Mouse (Mus musculus): ENCODE data around the gene Hmga1. TPM values are rescaled to one million over a fixed set of nuclear protein-coding genes. Genes with fewer than 3 reads are reported as not detected.

Gene Hmga1
- polyA plus RNA-seq (2014; fragmentation: Nextera tagmentation; extraction: Ambion mirVana): 354 and 406 TPM in 2 replicates

- no peaks in the 10 kb centered on the region for H3K9me3 ChIP-seq (ENCODE audit: control insufficient read depth, low read length)
- DNase-seq (ENCODE audit: low spot score, missing footprints) (peak; percentile 100), ATAC-seq (ENCODE audit: low FRiP score) (peak; percentile 79)
- peak within 1 kb of the TSS; percentile 76 for H3K4me2 ChIP-seq
- H3K9ac ChIP-seq (ENCODE audit: low read length): peak within 1 kb of the TSS; percentile 94
- H3K4me3 ChIP-seq (ENCODE audit: low read depth, low read length): peak within 1 kb of the TSS; percentile 95
- H3K27ac ChIP-seq (ENCODE audit: low read depth, low read length): peak within 1 kb of the TSS; percentile 95
- peaks cover 41% of the 10 kb centered on the region for H3K4me1 ChIP-seq (ENCODE audit: control insufficient read depth, insufficient read depth, low read length)
- H3K36me3 ChIP-seq (ENCODE audit: control insufficient read depth, insufficient read depth, low read length): no peaks in the 10 kb centered on the region
- 1% methylated on average over 73 of the region's 79 CpGs for WGBS
- H3K27me3 ChIP-seq (ENCODE audit: control insufficient read depth, insufficient read depth, low read length): no peaks in the 10 kb centered on the region
These were observed at the start of gene Hmga1 for GRCm38 (mm10) chr17:27556315-27557011. Hmga1 (plus strand) TSS chr17:27556497.

GRCm38 (mm10) chr17:27506871-27507590 is 49.3 kb upstream of the Hmga1 start:
- H3K27ac ChIP-seq (ENCODE audit: low read depth, low read length): no peak overlapping the region
- peaks cover 16% of the 10 kb centered on the region for H3K27me3 ChIP-seq (ENCODE audit: control insufficient read depth, insufficient read depth, low read length)
- ATAC-seq (ENCODE audit: low FRiP score): no peak

GRCm38 (mm10) chr17:27507591-27507945 is 48.7 kb upstream of the Hmga1 start:
- Histone ChIP-seq H3K4me1 (ENCODE audit: control insufficient read depth, insufficient read depth, low read length) (peaks cover 51% of the 10 kb centered on the region), H3K36me3 (ENCODE audit: control insufficient read depth, insufficient read depth, low read length) (no peaks in the 10 kb centered on the region), H3K4me2 (no peak overlapping the region), H3K27me3 (ENCODE audit: control insufficient read depth, insufficient read depth, low read length) (peaks cover 21% of the 10 kb centered on the region), H3K9me3 (ENCODE audit: control insufficient read depth, low read length) (no peaks in the 10 kb centered on the region), H3K27ac (ENCODE audit: low read depth, low read length) (no peak overlapping the region), H3K9ac (ENCODE audit: low read length) (no peak overlapping the region), H3K4me3 (ENCODE audit: low read depth, low read length) (no peak overlapping the region)
- ATAC-seq (ENCODE audit: low FRiP score): no peak
- 87% methylated on average over 7 of the region's 7 CpGs for whole genome bisulfite sequencing
- DNase-seq (ENCODE audit: low spot score, missing footprints): no peak

More at GRCm38 (mm10) chr17:27506871-27507590, 49.3 kb upstream of the Hmga1 start:
- H3K4me1 ChIP-seq (ENCODE audit: control insufficient read depth, insufficient read depth, low read length): peaks cover 51% of the 10 kb centered on the region
- no peak overlapping the region for H3K4me2 ChIP-seq
- no peak overlapping the region for H3K4me3 ChIP-seq (ENCODE audit: low read depth, low read length)
- no peaks in the 10 kb centered on the region for H3K36me3 ChIP-seq (ENCODE audit: control insufficient read depth, insufficient read depth, low read length)
- DNase-seq (ENCODE audit: low spot score, missing footprints): no peak
- 82% methylated on average over 7 of the region's 7 CpGs for WGBS
- no peaks in the 10 kb centered on the region for H3K9me3 ChIP-seq (ENCODE audit: control insufficient read depth, low read length)
- H3K9ac ChIP-seq (ENCODE audit: low read length): no peak overlapping the region

GRCm38 (mm10) chr17:27508002-27508401 is 48.3 kb upstream of the Hmga1 start:
- no peaks in the 10 kb centered on the region for H3K9me3 ChIP-seq (ENCODE audit: control insufficient read depth, low read length)
- no peak overlapping the region for H3K9ac ChIP-seq (ENCODE audit: low read length)
- H3K4me3 ChIP-seq (ENCODE audit: low read depth, low read length): no peak overlapping the region
- no peak overlapping the region for H3K27ac ChIP-seq (ENCODE audit: low read depth, low read length)
- DNase-seq (ENCODE audit: low spot score, missing footprints) (no peak), ATAC-seq (ENCODE audit: low FRiP score) (no peak)
- peaks cover 47% of the 10 kb centered on the region for H3K4me1 ChIP-seq (ENCODE audit: control insufficient read depth, insufficient read depth, low read length)
- WGBS: 53% methylated on average over 12 of the region's 12 CpGs
- no peaks in the 10 kb centered on the region for H3K36me3 ChIP-seq (ENCODE audit: control insufficient read depth, insufficient read depth, low read length)
- peaks cover 24% of the 10 kb centered on the region for H3K27me3 ChIP-seq (ENCODE audit: control insufficient read depth, insufficient read depth, low read length)
- no peak overlapping the region for H3K4me2 ChIP-seq

DNA sequence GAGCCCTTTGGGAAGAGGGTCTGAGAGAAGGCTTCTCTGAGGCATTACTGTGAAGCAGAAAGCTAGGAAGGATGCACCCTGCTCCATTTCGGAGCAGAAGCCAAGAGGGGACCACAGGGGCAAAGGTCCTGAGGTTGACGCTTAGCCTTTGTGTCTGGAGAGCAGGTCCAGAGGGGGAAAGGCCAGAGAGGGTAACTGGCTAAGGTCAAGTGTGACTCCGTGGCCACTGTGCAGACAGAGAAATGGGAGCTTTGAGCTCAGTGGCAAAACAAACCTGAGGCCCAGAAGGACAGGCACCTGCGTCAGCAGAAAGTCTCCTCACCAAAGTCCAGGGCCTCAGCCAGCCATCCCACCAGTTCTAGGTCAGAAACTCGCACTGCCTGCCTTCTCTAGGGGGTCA is 47.8 kb upstream of the Hmga1 start:
- Histone ChIP-seq H3K27me3 (ENCODE audit: control insufficient read depth, insufficient read depth, low read length) (peaks cover 29% of the 10 kb centered on the region), H3K27ac (ENCODE audit: low read depth, low read length) (no peak overlapping the region), H3K4me3 (ENCODE audit: low read depth, low read length) (no peak overlapping the region), H3K9ac (ENCODE audit: low read length) (no peak overlapping the region), H3K4me2 (no peak overlapping the region), H3K9me3 (ENCODE audit: control insufficient read depth, low read length) (no peaks in the 10 kb centered on the region), H3K4me1 (ENCODE audit: control insufficient read depth, insufficient read depth, low read length) (peaks cover 47% of the 10 kb centered on the region), H3K36me3 (ENCODE audit: control insufficient read depth, insufficient read depth, low read length) (no peaks in the 10 kb centered on the region)
- 50% methylated on average over 5 of the region's 5 CpGs for WGBS
- DNase-seq (ENCODE audit: low spot score, missing footprints) (no peak), ATAC-seq (ENCODE audit: low FRiP score) (no peak)

DNA sequence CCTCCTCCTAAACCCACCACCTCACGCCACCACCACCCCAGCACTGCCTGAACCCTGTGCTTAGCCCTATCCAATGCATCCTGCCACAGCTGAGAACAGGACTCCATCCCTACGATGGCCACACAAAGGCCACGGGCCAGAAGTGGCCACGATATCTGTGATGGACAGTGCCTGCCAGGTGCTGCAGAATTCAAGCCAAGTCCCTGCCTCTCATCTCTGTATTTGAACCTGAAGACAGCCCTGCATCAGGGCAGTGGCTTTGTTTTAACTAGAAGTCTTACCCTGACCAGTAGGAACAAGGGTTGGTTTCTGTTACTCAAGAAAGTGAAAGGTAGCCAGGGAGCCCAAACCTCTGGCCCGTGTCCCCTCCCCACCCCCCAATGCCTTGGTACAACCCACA is 47.2 kb upstream of the Hmga1 start:
- Histone ChIP-seq H3K4me3 (ENCODE audit: low read depth, low read length) (no peak overlapping the region), H3K9ac (ENCODE audit: low read length) (no peak overlapping the region), H3K4me2 (no peak overlapping the region), H3K27me3 (ENCODE audit: control insufficient read depth, insufficient read depth, low read length) (peaks cover 34% of the 10 kb centered on the region), H3K4me1 (ENCODE audit: control insufficient read depth, insufficient read depth, low read length) (peaks cover 52% of the 10 kb centered on the region), H3K36me3 (ENCODE audit: control insufficient read depth, insufficient read depth, low read length) (no peaks in the 10 kb centered on the region), H3K9me3 (ENCODE audit: control insufficient read depth, low read length) (no peaks in the 10 kb centered on the region), H3K27ac (ENCODE audit: low read depth, low read length) (no peak overlapping the region)
- DNase-seq (ENCODE audit: low spot score, missing footprints) (no peak), ATAC-seq (ENCODE audit: low FRiP score) (no peak)
- 80% methylated on average over 5 of the region's 5 CpGs for WGBS

DNA sequence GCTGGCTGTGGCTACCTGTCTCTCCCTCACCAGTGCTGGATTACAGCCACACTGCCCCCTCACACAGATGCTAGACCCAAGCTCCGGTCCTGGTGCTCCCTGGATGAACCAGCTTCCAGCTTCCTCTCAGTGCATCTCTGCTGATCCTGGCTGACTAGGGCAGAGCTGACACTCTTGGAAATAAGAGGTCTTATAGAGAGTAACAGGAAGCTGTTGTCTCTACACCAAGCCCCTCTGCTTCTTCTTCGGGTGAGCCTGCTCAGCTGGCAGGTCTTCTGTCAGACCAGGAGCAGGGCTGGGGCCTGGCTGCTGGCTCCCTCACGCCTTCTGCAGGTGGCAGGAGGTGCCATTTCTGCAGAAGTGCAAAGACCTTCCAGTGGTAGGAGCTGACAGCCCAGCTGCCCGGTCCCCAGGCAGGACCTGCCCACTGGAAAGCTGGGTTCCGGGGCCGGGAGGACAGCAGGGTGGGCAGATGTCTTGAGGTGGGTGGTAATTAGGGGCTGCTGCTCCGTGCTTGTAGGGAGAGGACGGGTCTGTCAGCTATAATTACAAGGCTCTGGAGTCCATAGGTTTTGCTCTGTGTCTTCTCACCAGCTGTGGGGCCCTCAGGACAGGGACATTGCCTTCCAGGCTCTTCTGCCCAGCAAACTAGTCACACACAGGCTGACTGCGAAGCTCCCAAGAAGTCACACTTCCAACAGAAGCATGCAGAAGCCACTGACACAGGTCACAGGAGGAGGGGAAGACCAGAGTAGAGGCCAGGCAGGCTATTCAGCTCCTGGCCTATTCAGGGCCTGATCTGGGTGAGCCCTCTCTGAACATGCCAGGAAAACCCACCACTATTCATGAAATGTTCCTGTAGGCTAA is 45.8 kb upstream of the Hmga1 start:
- DNase-seq (ENCODE audit: low spot score, missing footprints) (no peak), ATAC-seq (ENCODE audit: low FRiP score) (no peak)
- Histone ChIP-seq H3K27me3 (ENCODE audit: control insufficient read depth, insufficient read depth, low read length) (peaks cover 45% of the 10 kb centered on the region), H3K9me3 (ENCODE audit: control insufficient read depth, low read length) (no peaks in the 10 kb centered on the region), H3K36me3 (ENCODE audit: control insufficient read depth, insufficient read depth, low read length) (no peaks in the 10 kb centered on the region), H3K4me3 (ENCODE audit: low read depth, low read length) (no peak overlapping the region), H3K4me1 (ENCODE audit: control insufficient read depth, insufficient read depth, low read length) (peaks cover 40% of the 10 kb centered on the region), H3K27ac (ENCODE audit: low read depth, low read length) (no peak overlapping the region), H3K9ac (ENCODE audit: low read length) (no peak overlapping the region), H3K4me2 (no peak overlapping the region)
- 53% methylated on average over 9 of the region's 9 CpGs for WGBS

- no peak for ATAC-seq (ENCODE audit: low FRiP score)
- Histone ChIP-seq H3K36me3 (ENCODE audit: control insufficient read depth, insufficient read depth, low read length) (no peaks in the 10 kb centered on the region), H3K4me1 (ENCODE audit: control insufficient read depth, insufficient read depth, low read length) (peaks cover 32% of the 10 kb centered on the region), H3K27me3 (ENCODE audit: control insufficient read depth, insufficient read depth, low read length) (peaks cover 45% of the 10 kb centered on the region), H3K4me3 (ENCODE audit: low read depth, low read length) (peak overlapping the region; percentile 66; the same call in 1 of the 2 replicates), H3K9me3 (ENCODE audit: control insufficient read depth, low read length) (no peaks in the 10 kb centered on the region), H3K9ac (ENCODE audit: low read length) (no peak overlapping the region), H3K27ac (ENCODE audit: low read depth, low read length) (no peak overlapping the region), H3K4me2 (peak overlapping the region; percentile 99)
- WGBS: 84% methylated on average over 7 of the region's 7 CpGs
- DNase-seq (ENCODE audit: low spot score, missing footprints): peak; percentile 90
These were observed 45.1 kb upstream of the Hmga1 start for GRCm38 (mm10) chr17:27511125-27511735.

Measured in midbrain, embryonic 11.5 days (tissue).